Mouse (Mus musculus): ENCODE measurements around the gene Il34.

DNA sequence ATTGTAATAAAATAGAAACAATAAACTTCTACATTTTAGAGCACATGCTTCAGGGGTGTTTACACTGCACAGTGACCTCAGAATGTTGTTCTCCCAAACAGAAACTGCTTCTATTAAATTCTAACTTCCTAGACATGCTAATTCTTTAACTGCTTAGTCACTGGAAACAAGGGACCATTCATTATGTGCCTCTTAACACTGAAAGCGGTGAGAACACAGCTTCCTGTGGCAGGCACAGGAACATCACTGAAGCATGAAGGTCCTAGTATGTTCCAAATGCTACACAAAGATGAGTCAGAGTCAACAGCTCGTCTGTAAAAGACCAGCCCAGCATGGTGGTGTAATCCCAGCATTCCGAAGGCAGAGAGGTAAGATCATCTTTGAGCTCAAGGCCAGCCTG lies 9.6 kb upstream of the Il34 start:
- no peak for TF ChIP-seq CTCF (IDR thresholded peaks at IDR 0.05; ENCODE audit: insufficient read depth, low read depth, low read length)
- TF ChIP-seq POLR2A (IDR thresholded peaks at IDR 0.05; ENCODE audit: insufficient read depth, low read depth, low read length), result no peak

All from olfactory bulb, adult 2 months (tissue).